Mouse (Mus musculus): ENCODE measurements around the gene Pak2. TPM values are rescaled to one million over a fixed set of nuclear protein-coding genes. Genes with fewer than 3 reads are reported as not detected.

The Pak2 gene
- polyA plus RNA-seq, 1 experiment = 18.3 TPM

DNA sequence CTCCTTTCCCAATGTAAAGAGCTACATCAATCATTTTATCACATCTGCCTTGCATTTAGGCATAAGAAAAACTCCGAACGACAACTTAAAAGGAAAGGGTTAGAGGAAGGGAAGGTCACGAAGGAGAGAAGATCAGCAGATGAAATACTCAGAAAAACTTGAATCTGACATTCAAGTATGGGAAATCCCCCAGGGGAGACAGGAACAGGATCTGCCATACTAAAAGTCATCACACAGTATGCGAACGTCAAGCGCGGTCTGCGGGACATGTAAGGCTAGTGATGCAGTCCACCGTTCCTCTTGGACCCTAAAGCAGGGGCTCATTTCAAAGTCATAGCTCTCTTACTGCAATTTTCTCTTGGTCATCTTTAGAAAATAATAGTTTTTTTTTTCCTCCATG, 59.5 kb downstream of the Pak2 start:
- no peaks in the 10 kb centered on the region for H3K4me1 ChIP-seq (ENCODE audit: control insufficient read depth, insufficient read depth, low read length)
- 89% methylated on average over 9 of the region's 9 CpGs for WGBS
- no peak for DNase-seq
- H3K27ac ChIP-seq (ENCODE audit: insufficient read depth, low read depth, low read length) = no peak overlapping the region
- no peak overlapping the region for H3K4me3 ChIP-seq (ENCODE audit: insufficient read depth, low read depth, low read length)
- H3K36me3 ChIP-seq (ENCODE audit: control insufficient read depth, insufficient read depth, low read length) = peaks cover 11% of the 10 kb centered on the region
- TF ChIP-seq CTCF (conservative IDR thresholded peaks at IDR 0.05; ENCODE audit: insufficient read depth, insufficient read length, low read depth, low read length) (no peak), POLR2A (IDR thresholded peaks at IDR 0.05; ENCODE audit: low read depth, low read length) (no peak)
- no peaks in the 10 kb centered on the region for H3K27me3 ChIP-seq (replicated peaks; ENCODE audit: control insufficient read depth, insufficient read depth, low read length)

DNA sequence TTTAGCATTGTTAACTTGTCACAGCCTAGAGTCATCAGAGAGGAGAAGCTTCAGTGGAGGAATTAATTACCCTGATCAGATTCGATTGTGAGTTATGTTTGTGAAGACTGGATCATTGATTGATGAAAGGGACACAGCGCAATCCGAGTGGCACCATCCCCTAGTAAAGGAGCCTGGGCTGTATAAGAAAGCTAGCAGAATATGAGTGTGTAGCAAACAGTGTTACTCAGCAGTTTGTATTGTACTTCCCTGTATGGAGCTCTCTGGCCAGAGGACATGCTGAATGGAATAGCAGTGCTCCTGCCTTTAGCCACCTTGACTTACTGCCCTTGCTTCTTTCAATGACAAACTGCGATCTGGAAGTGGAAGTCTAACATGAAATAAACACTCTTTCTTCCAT, 68.8 kb downstream of the Pak2 start:
- Histone ChIP-seq H3K4me3 (ENCODE audit: insufficient read depth, low read depth, low read length) (no peak overlapping the region), H3K36me3 (ENCODE audit: control insufficient read depth, insufficient read depth, low read length) (no peaks in the 10 kb centered on the region), H3K27me3 (replicated peaks; ENCODE audit: control insufficient read depth, insufficient read depth, low read length) (no peaks in the 10 kb centered on the region), H3K4me1 (ENCODE audit: control insufficient read depth, insufficient read depth, low read length) (no peaks in the 10 kb centered on the region), H3K27ac (ENCODE audit: insufficient read depth, low read depth, low read length) (no peak overlapping the region)
- 49% methylated on average over 4 of the region's 4 CpGs for WGBS
- DNase-seq = no peak
- TF ChIP-seq POLR2A (IDR thresholded peaks at IDR 0.05; ENCODE audit: low read depth, low read length) (no peak), CTCF (conservative IDR thresholded peaks at IDR 0.05; ENCODE audit: insufficient read depth, insufficient read length, low read depth, low read length) (no peak)

DNA sequence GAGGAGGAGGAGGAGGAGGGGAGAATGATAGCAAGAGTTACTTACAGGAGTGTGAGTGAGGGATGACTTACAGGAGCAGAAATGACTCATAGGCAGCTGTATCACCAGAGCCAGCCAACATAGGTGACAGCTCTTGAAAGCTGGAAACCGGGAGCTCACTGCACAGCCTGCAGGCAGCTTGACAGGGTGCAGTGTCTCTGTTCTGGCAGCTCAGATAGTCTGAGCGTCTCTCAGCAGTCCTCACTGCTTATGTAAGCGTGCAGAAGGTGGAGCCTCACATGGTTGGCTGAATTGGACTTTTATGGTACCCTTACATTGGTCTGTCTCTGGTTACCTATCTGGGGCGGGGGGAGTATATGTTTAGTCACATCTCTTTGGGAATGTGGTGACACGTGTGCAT, 69.2 kb downstream of the Pak2 start:
- no peak overlapping the region for H3K27ac ChIP-seq (ENCODE audit: insufficient read depth, low read depth, low read length)
- H3K27me3 ChIP-seq (replicated peaks; ENCODE audit: control insufficient read depth, insufficient read depth, low read length) = no peaks in the 10 kb centered on the region
- peak; percentile 46 for DNase-seq
- no peak overlapping the region for H3K4me3 ChIP-seq (ENCODE audit: insufficient read depth, low read depth, low read length)
- TF ChIP-seq CTCF (conservative IDR thresholded peaks at IDR 0.05; ENCODE audit: insufficient read depth, insufficient read length, low read depth, low read length) (0 out of 2 replicates have a peak, but pooled peaks have one; percentile 18), POLR2A (IDR thresholded peaks at IDR 0.05; ENCODE audit: low read depth, low read length) (no peak)
- WGBS = 12% methylated on average over 5 of the region's 5 CpGs
- no peaks in the 10 kb centered on the region for H3K4me1 ChIP-seq (ENCODE audit: control insufficient read depth, insufficient read depth, low read length)
- no peaks in the 10 kb centered on the region for H3K36me3 ChIP-seq (ENCODE audit: control insufficient read depth, insufficient read depth, low read length)

DNA sequence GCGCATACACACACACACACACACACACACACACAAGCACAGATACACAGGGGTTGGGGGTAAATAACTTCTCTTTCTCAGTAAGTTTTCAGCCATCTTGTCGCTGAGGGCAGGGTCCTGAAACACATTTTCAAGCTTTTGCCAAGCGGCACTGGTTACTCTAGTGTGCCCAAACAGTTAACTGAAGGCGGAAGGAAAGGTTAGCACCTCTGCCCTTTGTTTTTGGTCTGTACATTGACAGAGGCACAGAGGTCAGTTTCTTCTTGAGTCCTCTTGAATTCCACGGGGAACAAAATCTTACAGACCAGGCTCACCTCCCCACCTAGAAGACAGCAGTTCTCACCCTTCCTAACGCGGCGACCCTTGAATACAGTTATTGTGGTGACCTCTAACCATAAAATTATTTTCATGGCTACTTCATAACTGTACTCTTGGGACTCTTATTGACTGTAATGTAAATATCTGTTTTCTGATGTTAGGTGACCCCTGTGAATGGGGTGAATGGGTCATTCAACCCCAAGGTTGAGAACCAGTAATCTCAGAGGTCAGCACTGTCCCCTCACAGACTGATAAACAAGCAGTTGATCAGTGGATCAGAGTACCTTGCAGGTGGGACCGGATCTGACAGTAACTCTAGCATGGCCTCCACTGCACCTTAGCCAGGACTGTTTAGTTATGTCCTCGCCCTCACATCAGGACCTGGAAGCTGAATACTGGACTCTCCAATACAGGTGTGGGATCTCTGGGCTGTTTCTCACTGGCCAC, 70.4 kb downstream of the Pak2 start:
- no peaks in the 10 kb centered on the region for H3K36me3 ChIP-seq (ENCODE audit: control insufficient read depth, insufficient read depth, low read length)
- DNase-seq = peak; percentile 19
- WGBS = 58% methylated on average over 10 of the region's 10 CpGs
- H3K27ac ChIP-seq (ENCODE audit: insufficient read depth, low read depth, low read length) = no peak overlapping the region; the same call in 1 of the 2 replicates
- no peak overlapping the region for H3K4me3 ChIP-seq (ENCODE audit: insufficient read depth, low read depth, low read length)
- peaks cover under 1% of the 10 kb centered on the region; the same call in 1 of the 2 replicates for H3K4me1 ChIP-seq (ENCODE audit: control insufficient read depth, insufficient read depth, low read length)
- no peaks in the 10 kb centered on the region for H3K27me3 ChIP-seq (replicated peaks; ENCODE audit: control insufficient read depth, insufficient read depth, low read length)
- TF ChIP-seq POLR2A (IDR thresholded peaks at IDR 0.05; ENCODE audit: low read depth, low read length) (no peak), CTCF (conservative IDR thresholded peaks at IDR 0.05; ENCODE audit: insufficient read depth, insufficient read length, low read depth, low read length) (no peak)

DNA sequence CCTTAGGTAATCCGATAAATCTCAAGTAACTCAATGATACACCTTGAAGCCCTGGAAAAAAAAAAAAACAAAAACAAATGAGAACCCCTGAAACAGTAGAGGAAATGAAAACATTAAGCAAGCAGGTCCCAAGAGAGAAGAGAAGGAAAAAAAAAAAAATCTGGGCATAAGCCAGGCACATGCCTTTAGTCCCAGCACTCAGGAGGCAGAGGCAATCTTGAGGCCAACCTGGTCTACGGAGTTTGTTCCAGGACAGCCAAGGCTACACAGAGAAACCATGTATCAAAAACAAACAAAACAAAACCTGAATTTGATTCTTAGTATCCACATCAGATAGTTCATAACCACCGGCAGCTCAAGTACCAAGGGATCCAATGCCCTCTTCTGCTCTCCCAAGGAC, 74.4 kb downstream of the Pak2 start:
- Histone ChIP-seq H3K4me3 (ENCODE audit: insufficient read depth, low read depth, low read length) (no peak overlapping the region), H3K36me3 (ENCODE audit: control insufficient read depth, insufficient read depth, low read length) (no peaks in the 10 kb centered on the region), H3K4me1 (ENCODE audit: control insufficient read depth, insufficient read depth, low read length) (peaks cover 8% of the 10 kb centered on the region; the same call in 1 of the 2 replicates), H3K27me3 (replicated peaks; ENCODE audit: control insufficient read depth, insufficient read depth, low read length) (no peaks in the 10 kb centered on the region), H3K27ac (ENCODE audit: insufficient read depth, low read depth, low read length) (no peak overlapping the region)
- 91% methylated on average over 3 of the region's 3 CpGs for WGBS
- DNase-seq = no peak
- TF ChIP-seq CTCF (conservative IDR thresholded peaks at IDR 0.05; ENCODE audit: insufficient read depth, insufficient read length, low read depth, low read length) (no peak), POLR2A (IDR thresholded peaks at IDR 0.05; ENCODE audit: low read depth, low read length) (no peak)

DNA sequence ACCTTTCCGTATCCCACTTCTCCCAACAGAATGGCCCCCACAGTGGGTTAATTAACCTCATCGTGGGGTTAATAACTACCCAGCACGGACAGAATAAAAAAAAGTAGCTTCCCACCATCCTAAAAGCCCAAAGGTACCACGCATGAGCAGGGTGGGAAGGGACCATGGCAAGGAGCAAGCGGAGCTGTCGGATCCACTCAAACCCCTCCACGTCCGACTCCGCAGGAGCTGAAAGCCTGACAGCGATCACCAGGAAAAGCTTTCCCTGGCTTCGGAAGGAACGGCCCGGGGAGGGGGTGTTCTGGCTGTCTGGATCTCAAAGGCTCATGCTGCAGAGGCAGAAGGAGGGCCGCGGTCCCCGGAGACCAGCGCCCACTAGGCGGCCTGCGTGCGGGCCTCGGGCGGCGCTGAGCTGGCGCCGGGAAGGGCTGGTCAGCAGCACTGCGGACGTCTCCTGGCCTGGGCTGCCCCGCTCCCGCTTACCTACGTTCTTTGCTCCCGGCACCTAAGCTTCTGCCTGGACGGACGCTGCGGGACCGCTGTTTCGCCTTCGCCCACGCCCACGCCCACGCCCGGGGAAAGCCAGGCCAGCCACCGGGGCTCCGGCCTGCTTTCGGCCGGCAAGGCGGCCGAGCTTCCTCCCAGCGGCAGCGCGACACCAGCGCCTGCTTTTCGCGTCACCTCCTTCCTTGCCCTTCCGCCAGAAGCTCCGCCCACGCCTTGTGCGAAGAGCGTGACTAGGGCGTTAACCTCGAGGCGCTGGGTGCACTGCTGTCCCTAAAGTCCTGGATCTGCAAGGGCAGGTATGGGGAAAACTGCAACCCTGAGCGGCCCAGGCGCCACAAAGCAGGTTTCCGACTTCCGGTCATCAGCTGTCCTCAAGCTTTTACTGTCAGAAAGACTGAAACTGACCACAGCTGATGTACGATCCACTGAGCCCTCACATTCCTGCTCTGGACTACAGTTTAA, 76.3 kb downstream of the Pak2 start, which contains the start of gene Senp5:
Senp5 (minus strand) TSS at position 779 of the 969 bp plus-strand sequence.
- DNase-seq = peak; percentile 97
- Histone ChIP-seq H3K4me1 (ENCODE audit: control insufficient read depth, insufficient read depth, low read length) (peaks cover 12% of the 10 kb centered on the region; the same call in 1 of the 2 replicates), H3K27me3 (replicated peaks; ENCODE audit: control insufficient read depth, insufficient read depth, low read length) (no peaks in the 10 kb centered on the region), H3K4me3 (ENCODE audit: insufficient read depth, low read depth, low read length) (peak within 1 kb of the TSS; percentile 93), H3K27ac (ENCODE audit: insufficient read depth, low read depth, low read length) (peak within 1 kb of the TSS; percentile 90), H3K36me3 (ENCODE audit: control insufficient read depth, insufficient read depth, low read length) (no peaks in the 10 kb centered on the region)
- under 1% methylated on average over 66 of the region's 66 CpGs for WGBS
- TF ChIP-seq CTCF (conservative IDR thresholded peaks at IDR 0.05; ENCODE audit: insufficient read depth, insufficient read length, low read depth, low read length) (0 out of 2 replicates have a peak, but pooled peaks have one; percentile 8), POLR2A (IDR thresholded peaks at IDR 0.05; ENCODE audit: low read depth, low read length) (peak; percentile 77)

Measured in kidney, adult 2 months (tissue).